Mouse (Mus musculus): ENCODE data around the gene Mdfic. TPM values are rescaled to one million over a fixed set of nuclear protein-coding genes. Genes with fewer than 3 reads are reported as not detected.
"Not testable (repeated sequence)": the region's sequence is repeated elsewhere in the genome, so short reads cannot be mapped to it uniquely, and the experiment has no call there.

Mdfic gene
- polyA plus RNA-seq (2015; fragmentation: Nextera tagmentation; extraction: Ambion mirVana): 1.5 and 1.9 TPM in 2 replicates

DNA sequence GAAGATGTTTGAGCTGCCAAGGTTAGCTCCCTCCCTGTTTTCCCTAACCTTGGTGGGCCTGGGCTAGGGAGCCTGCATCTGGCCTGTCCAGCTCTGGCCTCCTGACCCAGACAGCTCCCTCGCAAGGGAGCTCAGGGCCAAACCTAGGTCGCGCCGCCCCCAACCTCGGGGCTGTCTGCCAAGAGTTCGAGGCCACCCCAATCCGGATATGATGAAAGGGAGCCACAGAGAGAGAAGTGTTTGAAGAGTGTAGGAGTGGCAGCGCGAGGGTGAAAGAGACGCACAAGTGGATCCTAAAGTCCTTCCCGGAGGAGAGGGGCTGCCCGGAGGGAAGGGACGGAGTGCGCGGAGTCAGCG lies at the start of gene Mdfic:
Gene Mdfic, plus strand, starts transcription at position 201 of the 357 bp plus-strand sequence.
- peaks cover 14% of the 10 kb centered on the region for H3K27me3 ChIP-seq
- no peaks in the 10 kb centered on the region for H3K9me3 ChIP-seq
- WGBS: 3% methylated on average over 16 of the region's 16 CpGs
- no peaks in the 10 kb centered on the region for H3K36me3 ChIP-seq
- peak within 1 kb of the TSS; percentile 57 for H3K4me3 ChIP-seq
- H3K27ac ChIP-seq: no peak within 1 kb of the TSS
- H3K9ac ChIP-seq: peak within 1 kb of the TSS; percentile 79
- peak; percentile 46 for ATAC-seq (ENCODE audit: low FRiP score)
- H3K4me1 ChIP-seq (replicated peaks): peaks cover 14% of the 10 kb centered on the region
- peak within 1 kb of the TSS; percentile 99 for H3K4me2 ChIP-seq

DNA sequence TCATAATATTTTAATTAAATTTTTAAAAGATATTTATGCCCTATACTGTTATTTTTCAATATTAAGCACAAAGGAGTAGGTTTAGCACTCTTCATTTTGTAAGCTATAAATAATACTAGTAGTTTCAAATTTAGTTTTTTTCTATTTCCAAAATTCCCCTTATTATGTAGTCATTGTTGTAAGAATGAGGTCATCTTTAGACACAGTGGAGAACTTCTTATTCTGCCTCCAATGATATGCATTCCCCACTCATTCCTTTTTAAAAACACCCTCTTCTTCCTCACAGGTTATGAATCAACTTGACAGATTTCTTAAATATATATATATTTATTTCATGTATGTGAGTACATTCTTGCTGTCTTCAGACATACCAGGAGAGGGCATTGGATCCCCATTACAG lies 49.1 kb upstream of the Mdfic start:
- H3K36me3 ChIP-seq: no peaks in the 10 kb centered on the region
- no peaks in the 10 kb centered on the region for H3K27me3 ChIP-seq
- no peaks in the 10 kb centered on the region for H3K9me3 ChIP-seq
- no peak overlapping the region for H3K4me2 ChIP-seq
- H3K4me1 ChIP-seq (replicated peaks): no peaks in the 10 kb centered on the region
- ATAC-seq (ENCODE audit: low FRiP score): no peak
- no peak overlapping the region for H3K27ac ChIP-seq
- H3K4me3 ChIP-seq: no peak overlapping the region
- H3K9ac ChIP-seq: no peak overlapping the region

DNA sequence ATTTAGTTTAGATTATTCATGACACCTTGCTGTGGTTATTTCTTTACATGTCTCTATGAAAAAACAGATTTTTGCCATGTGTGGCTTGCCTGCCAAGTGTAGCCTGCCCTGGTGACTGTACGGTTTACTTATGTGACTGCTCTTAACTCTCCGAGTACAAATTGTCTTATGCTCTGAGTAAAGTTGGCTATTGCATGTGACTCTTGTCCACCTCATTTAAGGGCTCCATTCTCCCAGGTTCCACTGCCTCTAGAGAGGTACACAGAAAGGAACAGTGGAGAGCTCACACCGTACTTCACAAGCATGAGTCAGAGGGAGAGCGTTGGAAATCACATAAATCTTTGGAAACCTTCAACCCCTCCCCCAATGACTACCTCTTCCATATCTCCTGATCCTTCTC lies 10.4 kb upstream of the Mdfic start:
- 93% methylated on average over 4 of the region's 4 CpGs for WGBS
- Histone ChIP-seq H3K36me3 (no peaks in the 10 kb centered on the region), H3K4me2 (no peak overlapping the region), H3K9ac (no peak overlapping the region), H3K27ac (no peak overlapping the region), H3K4me1 (replicated peaks) (no peaks in the 10 kb centered on the region), H3K4me3 (no peak overlapping the region), H3K27me3 (no peaks in the 10 kb centered on the region), H3K9me3 (no peaks in the 10 kb centered on the region)
- no peak for ATAC-seq (ENCODE audit: low FRiP score)

DNA sequence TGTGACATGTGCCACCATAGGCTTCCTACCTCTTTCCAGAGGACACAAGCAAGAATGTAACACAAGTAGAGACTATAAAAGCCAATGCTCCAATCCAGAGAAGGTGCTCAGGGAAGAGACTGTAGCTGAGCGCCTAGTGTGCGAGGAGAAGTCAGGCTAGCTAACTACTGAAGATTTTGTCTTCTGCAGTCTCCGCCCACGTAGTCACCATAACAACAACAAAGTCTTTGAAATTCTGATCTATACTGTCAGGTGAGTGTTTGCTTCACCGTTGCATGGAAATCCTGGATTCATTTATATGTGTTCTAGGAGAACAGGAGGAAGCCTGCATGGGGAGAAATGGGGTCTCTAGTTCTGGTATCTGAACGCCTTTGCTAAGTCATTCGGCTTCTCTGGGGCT lies 9.8 kb upstream of the Mdfic start:
- no peaks in the 10 kb centered on the region for H3K27me3 ChIP-seq
- no peaks in the 10 kb centered on the region for H3K4me1 ChIP-seq (replicated peaks)
- 80% methylated on average over 7 of the region's 7 CpGs for WGBS
- H3K9me3 ChIP-seq: no peaks in the 10 kb centered on the region
- no peak for ATAC-seq (ENCODE audit: low FRiP score)
- no peak overlapping the region for H3K4me2 ChIP-seq
- no peaks in the 10 kb centered on the region for H3K36me3 ChIP-seq
- H3K27ac ChIP-seq: no peak overlapping the region
- H3K9ac ChIP-seq: no peak overlapping the region
- no peak overlapping the region for H3K4me3 ChIP-seq

DNA sequence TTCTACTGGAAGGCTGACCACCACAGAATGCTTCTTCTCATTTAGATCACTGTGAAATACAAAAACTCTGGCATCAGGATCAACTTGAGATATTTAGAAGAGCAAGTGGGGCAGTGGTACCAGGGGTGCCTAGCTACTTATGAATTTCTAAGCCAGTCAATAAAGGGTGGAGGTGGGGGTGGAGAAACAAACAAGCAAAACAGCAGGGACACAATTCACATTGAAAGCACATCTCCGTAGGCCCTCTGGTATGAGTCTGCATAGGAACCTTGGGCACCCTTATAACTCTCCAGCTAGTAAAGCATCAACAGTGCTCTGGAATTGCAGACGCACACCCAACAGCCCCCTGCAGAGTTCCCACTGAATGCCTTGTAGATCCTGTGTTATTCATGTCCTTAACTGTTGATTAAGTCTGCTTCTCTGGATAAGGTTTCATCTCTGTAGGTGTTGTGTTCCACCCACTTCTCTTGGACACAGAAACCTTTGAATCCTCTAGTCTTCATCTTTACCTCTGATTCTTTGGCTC lies 7.5 kb upstream of the Mdfic start:
- H3K9me3 ChIP-seq: no peaks in the 10 kb centered on the region
- H3K4me1 ChIP-seq (replicated peaks): no peaks in the 10 kb centered on the region
- no peak overlapping the region for H3K9ac ChIP-seq
- no peaks in the 10 kb centered on the region for H3K27me3 ChIP-seq
- H3K4me2 ChIP-seq: no peak overlapping the region
- no peak overlapping the region for H3K4me3 ChIP-seq
- 29% methylated on average over 2 of the region's 2 CpGs for WGBS
- H3K27ac ChIP-seq: no peak overlapping the region
- no peak for ATAC-seq (ENCODE audit: low FRiP score)
- no peaks in the 10 kb centered on the region for H3K36me3 ChIP-seq

DNA sequence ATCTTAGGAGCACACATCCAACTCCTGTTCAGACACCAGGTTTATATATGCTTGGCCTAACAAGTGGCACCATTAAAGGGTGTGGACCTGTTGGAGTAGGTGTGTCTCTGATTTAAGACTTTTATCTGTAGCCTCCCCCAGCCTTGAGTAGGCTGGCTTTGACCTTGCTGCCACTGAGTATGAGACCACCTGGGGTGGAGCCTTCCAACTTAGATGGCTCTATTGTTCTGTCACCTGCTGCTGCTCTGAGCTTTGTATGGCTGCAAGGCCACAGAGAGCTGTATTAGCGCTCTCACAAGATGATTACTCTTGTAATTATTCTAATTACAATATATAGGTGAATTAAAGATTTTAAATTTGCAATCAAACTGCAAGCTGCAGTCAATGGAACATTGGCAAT lies 6.4 kb upstream of the Mdfic start:
- not testable (repeated sequence) for ATAC-seq (ENCODE audit: low FRiP score)

DNA sequence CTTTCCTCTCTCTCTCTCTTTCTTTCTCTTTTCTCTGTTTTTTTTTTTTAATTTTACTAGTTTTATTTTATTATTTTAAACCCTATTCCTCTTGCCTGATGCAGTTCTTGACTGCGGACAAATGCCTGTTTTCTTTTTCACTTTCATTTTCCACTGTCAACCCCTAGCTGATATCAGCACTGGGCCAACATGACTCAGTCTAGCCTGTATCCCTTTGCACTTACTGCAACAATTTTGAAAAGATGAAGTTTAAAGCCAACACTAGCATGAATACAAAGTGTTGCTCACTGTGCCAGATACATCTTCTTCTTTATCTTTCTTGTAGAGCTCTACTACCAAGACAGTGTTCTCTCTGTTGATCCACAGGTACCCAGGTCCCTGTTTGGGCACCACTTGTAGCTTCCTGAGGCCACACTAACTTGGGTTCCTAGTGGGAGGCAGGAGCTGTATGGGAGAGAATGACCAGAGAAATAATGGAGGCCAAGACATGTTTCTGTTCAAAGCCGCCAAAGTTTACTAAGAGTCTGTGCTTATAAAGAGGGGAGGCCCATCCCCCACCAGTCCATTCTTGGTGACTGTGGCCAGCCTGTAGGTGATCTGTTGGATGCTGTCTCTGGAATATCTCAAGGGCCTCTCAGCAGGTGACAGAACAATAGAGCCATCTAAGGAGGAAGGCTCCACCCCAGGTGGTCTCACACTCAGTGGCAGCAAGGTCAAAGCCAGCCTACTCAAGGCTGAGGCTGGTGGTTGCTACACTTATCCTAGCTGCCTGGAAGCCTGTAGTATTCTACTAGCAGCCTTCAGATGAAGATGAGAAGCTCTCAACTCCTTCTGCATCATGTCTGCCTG lies 5.2 kb upstream of the Mdfic start:
- Histone ChIP-seq H3K4me3 (no peak overlapping the region), H3K27ac (no peak overlapping the region), H3K9me3 (no peaks in the 10 kb centered on the region), H3K36me3 (no peaks in the 10 kb centered on the region), H3K4me1 (replicated peaks) (no peaks in the 10 kb centered on the region), H3K9ac (no peak overlapping the region), H3K27me3 (peaks cover 2% of the 10 kb centered on the region; the same call in 1 of the 2 replicates), H3K4me2 (no peak overlapping the region)
- WGBS: 89% methylated on average over 2 of the region's 2 CpGs
- no peak for ATAC-seq (ENCODE audit: low FRiP score)

More for the DNA sequence above, 6.4 kb upstream of the Mdfic start:
- not testable (repeated sequence) for H3K9ac ChIP-seq; H3K9me3 ChIP-seq; H3K4me1 ChIP-seq (replicated peaks); H3K4me2 ChIP-seq; H3K27ac ChIP-seq; H3K36me3 ChIP-seq; H3K4me3 ChIP-seq; H3K27me3 ChIP-seq
- WGBS: 81% methylated on average over 1 of the region's 1 CpGs

DNA sequence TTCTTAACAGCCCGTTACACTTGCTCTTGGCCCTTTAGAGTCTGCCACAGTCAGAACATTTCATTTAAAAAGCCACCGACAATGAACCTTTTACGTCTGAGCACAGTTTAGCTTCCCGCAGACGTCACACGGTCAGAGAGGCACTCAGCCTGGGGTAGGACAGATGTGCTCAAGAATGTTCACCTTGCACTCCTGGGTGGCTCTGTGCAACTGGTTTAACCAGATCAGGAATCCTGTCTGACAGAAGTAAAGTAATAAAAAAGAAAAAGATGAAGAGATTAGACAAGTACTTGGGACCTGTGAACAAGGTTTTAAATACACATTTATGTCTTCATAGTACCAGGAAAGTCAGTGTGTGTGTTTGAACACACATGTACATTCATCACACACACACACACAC lies 542 bp upstream of the Mdfic start:
- ATAC-seq (ENCODE audit: low FRiP score): no peak
- WGBS: 70% methylated on average over 6 of the region's 6 CpGs

DNA sequence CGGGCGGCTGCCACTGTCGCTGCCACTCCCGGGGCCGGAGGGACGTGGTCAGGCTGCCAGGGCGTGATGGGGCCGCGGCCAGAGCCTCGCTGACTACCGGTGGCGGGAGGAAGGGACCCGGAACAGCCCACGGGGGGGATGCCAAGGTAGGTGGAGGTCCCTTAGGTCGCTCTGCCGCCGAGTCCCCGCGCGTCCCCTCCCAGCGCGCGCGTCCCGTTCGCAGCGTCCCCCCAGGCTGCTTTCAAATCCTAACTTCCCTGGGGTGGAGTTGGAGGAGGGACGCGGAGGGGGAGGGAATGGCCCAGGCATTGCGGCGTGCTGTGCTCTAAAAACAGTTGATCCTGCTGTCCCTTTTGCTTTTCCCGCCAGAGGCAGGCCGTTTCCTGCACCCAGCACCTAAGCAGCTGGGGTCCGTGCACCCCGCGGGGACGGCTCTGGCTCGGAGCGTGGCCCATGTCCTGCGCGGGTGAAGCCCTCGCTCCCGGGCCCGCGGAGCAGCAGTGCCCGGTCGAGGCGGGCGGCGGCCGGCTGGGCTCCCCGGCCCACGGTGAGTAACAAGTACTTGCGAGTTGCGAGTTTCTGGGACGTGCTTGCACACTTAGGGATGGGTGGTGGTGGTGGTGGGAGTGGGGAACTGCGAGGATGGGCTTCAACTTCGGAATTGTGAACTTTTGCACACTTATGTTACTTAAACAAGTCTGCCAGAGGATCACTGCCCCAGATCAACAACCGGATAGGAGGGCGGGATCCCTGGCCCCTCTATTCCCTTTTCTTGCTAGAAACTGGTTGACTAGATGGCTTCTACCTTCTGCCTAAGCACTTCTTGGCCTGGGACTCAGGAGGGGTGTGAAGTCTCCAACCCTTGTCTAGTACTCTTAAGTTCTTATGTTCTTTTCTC lies 606 bp downstream of the Mdfic start:
- Histone ChIP-seq H3K9ac (peak overlapping the region; percentile 79), H3K4me2 (peak overlapping the region; percentile 99), H3K4me3 (peak overlapping the region; percentile 57), H3K4me1 (replicated peaks) (peaks cover 14% of the 10 kb centered on the region), H3K27ac (no peak overlapping the region), H3K9me3 (no peaks in the 10 kb centered on the region), H3K27me3 (peaks cover 14% of the 10 kb centered on the region), H3K36me3 (no peaks in the 10 kb centered on the region)
- WGBS: under 1% methylated on average over 53 of the region's 60 CpGs
- peak; percentile 75 for ATAC-seq (ENCODE audit: low FRiP score)

More for the DNA sequence above, 542 bp upstream of the Mdfic start:
- Histone ChIP-seq H3K4me2 (no peak overlapping the region), H3K4me3 (no peak overlapping the region), H3K36me3 (no peaks in the 10 kb centered on the region), H3K9me3 (no peaks in the 10 kb centered on the region), H3K27me3 (peaks cover 14% of the 10 kb centered on the region), H3K27ac (no peak overlapping the region), H3K9ac (no peak overlapping the region), H3K4me1 (replicated peaks) (peaks cover 14% of the 10 kb centered on the region)

DNA sequence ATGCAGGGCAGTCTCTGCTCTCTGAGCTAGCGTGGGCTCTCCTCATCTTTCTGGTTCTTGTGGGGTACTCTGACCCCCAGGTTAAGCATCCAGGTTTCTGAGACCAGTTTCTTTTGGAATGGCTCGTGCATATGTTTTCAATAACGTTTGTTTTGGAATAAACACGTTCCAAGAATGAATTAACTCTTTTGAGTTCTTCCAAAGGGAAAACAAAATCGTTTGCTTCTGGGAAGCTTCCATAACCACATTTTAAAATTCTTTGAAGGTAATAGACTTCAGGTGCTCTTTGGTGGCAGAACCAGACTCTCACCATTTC lies 1.2 kb downstream of the Mdfic start:
- WGBS: 43% methylated on average over 5 of the region's 5 CpGs
- Histone ChIP-seq H3K9me3 (no peaks in the 10 kb centered on the region), H3K36me3 (no peaks in the 10 kb centered on the region), H3K9ac (peak overlapping the region; percentile 79; the same call in 1 of the 2 replicates), H3K4me1 (replicated peaks) (peaks cover 14% of the 10 kb centered on the region), H3K4me2 (peak overlapping the region; percentile 99), H3K4me3 (peak overlapping the region; percentile 57), H3K27me3 (peaks cover 14% of the 10 kb centered on the region), H3K27ac (no peak overlapping the region)
- no peak for ATAC-seq (ENCODE audit: low FRiP score)

DNA sequence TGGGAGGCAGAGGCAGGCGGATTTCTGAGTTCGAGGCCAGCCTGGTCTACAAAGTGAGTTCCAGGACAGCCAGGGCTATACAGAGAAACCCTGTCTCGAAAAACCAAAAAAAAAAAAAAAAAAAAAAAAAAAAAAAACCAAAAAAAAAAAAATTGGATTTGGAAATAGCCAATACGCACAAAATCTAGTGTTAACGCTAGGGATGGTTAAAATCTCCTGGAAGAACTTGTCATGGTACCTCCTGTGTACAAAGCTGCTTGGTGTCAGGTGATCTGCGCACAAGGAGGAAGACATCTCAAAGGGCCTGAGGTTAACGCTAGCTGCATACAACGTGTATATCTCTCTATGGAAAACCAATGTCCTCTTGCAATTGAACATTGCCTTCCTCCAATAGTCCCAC lies 2.2 kb downstream of the Mdfic start:
- H3K9me3 ChIP-seq; ATAC-seq (ENCODE audit: low FRiP score); H3K4me3 ChIP-seq; H3K4me2 ChIP-seq; H3K27ac ChIP-seq; H3K9ac ChIP-seq; H3K36me3 ChIP-seq: not testable (repeated sequence)
- Histone ChIP-seq H3K4me1 (replicated peaks) (peaks cover 14% of the 10 kb centered on the region), H3K27me3 (peaks cover 14% of the 10 kb centered on the region)
- 96% methylated on average over 7 of the region's 8 CpGs for WGBS

DNA sequence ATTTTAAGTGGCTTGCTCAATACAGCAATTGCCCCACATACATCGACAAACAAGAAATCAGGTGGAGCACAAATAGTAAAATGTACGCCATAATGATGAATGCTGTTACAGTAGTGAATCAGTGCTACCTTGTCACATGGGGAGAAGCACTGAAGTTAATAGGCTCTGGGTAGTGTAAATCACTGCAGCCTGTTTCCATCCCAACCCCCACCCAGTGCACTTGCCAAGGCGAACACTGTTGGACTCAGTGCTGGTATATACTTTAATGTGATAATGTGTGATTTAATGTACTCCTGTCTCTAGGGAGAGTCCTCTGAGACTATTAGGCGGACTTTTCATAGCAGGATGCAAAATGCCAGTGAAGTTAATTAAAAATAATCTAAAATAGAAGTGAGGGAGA lies 3.8 kb downstream of the Mdfic start:
- H3K27me3 ChIP-seq: peaks cover 14% of the 10 kb centered on the region
- ATAC-seq (ENCODE audit: low FRiP score): 0 out of 2 replicates have a peak, but pooled peaks have one; percentile 39
- no peak overlapping the region for H3K9ac ChIP-seq
- WGBS: 75% methylated on average over 4 of the region's 4 CpGs
- H3K4me3 ChIP-seq: no peak overlapping the region
- H3K4me1 ChIP-seq (replicated peaks): peaks cover 14% of the 10 kb centered on the region
- no peak overlapping the region for H3K27ac ChIP-seq
- no peaks in the 10 kb centered on the region for H3K9me3 ChIP-seq
- H3K36me3 ChIP-seq: no peaks in the 10 kb centered on the region
- no peak overlapping the region for H3K4me2 ChIP-seq
